Mouse (Mus musculus) stomach, embryonic 14.5 days (tissue): ENCODE measurements around the gene Ccdc177. TPM values are rescaled to one million over a fixed set of nuclear protein-coding genes. Genes with fewer than 3 reads are reported as not detected.

Experiments used
- ATAC-seq: fragments of 200-750 bp; cut with Nextera tagmentation; 2 replicates; pipeline ENCODE4 v1.8.0; 2017; ENCODE audit warnings: low read depth, moderate TSS enrichment; ENCODE audit not compliant: insufficient number of reproducible peaks, insufficient read depth, low FRiP score
- H3K27ac ChIP-seq: fragments of 300-500 bp; sonication (generic); 2 replicates; pipeline ENCODE4 v1.5.1; 2014; ENCODE audit warnings: mild to moderate bottlenecking, low read length, moderate library complexity, mixed read lengths
- H3K27me3 ChIP-seq: fragments of 300-500 bp; sonication (generic); 2 replicates; pipeline ENCODE4 v1.6.1; 2014; ENCODE audit warnings: low read length, control low read depth, mixed read lengths; ENCODE audit not compliant: control insufficient read depth, insufficient read depth
- H3K36me3 ChIP-seq: fragments of 300-500 bp; sonication (generic); 2 replicates; pipeline ENCODE4 v1.6.1; 2014; ENCODE audit warnings: mild to moderate bottlenecking, control low read depth, low read length, moderate library complexity, mixed read lengths; ENCODE audit not compliant: control insufficient read depth, insufficient read depth
- H3K4me1 ChIP-seq: fragments of 300-500 bp; sonication (generic); 2 replicates; pipeline ENCODE4 v1.6.1; 2014; ENCODE audit warnings: low read length, control low read depth, mixed read lengths; ENCODE audit not compliant: control insufficient read depth, insufficient read depth
- H3K4me2 ChIP-seq: fragments of 300-500 bp; sonication (generic); replicated peaks from 2 replicates; pipeline ENCODE4 v1.6.1; 2014; ENCODE audit warnings: low read depth, low read length, control low read depth
- H3K4me3 ChIP-seq: fragments of 300-500 bp; sonication (generic); 2 replicates; pipeline ENCODE4 v1.5.1; 2014; ENCODE audit warnings: low read depth, low read length, control low read depth
- H3K9ac ChIP-seq: fragments of 300-500 bp; sonication (generic); replicated peaks from 2 replicates; pipeline ENCODE4 v1.6.1; 2014; ENCODE audit warnings: low read depth, mild to moderate bottlenecking, control low read depth, low read length, moderate library complexity, mixed read lengths
- H3K9me3 ChIP-seq: fragments of 300-500 bp; sonication (generic); 2 replicates; pipeline ENCODE4 v1.6.1; 2016; ENCODE audit warnings: low read depth, low read length, control low read depth; ENCODE audit not compliant: control insufficient read depth
- WGBS: fragments of 180-500 bp; shearing (Covaris S2); extraction: QIAGEN DNeasy Blood & Tissue Kit; methylation state at CpG from one replicate; pipeline ENCODE4 v1.1.7; 2014; 5-methylcytosine and 5-hydroxymethylcytosine counted together
- polyA plus RNA-seq: library from polyadenylated mRNA; unstranded; fragments of >200 nt; fragmentation: Nextera tagmentation; extraction: Ambion mirVana; gene quantifications from 2 replicates; pipeline ENCODE4 v1.2.1, GENCODE M21; 2014

Ccdc177 gene
- polyA plus RNA-seq, result 0.25 and 0.26 TPM in 2 replicates

- Histone ChIP-seq H3K27me3 (peaks cover 34% of the 10 kb centered on the region), H3K9ac (no peak within 1 kb of the TSS), H3K27ac (no peak within 1 kb of the TSS), H3K4me1 (peaks cover 22% of the 10 kb centered on the region), H3K4me2 (peak within 1 kb of the TSS; percentile 72), H3K4me3 (peak within 1 kb of the TSS; percentile 50), H3K36me3 (no peaks in the 10 kb centered on the region), H3K9me3 (no peaks in the 10 kb centered on the region)
- ATAC-seq, result no peak
- WGBS, result 1% methylated on average over 24 of the region's 24 CpGs
Measured at GRCm38 (mm10) chr12:80760396-80760801, at the start of gene Ccdc177. Gene Ccdc177 (minus strand): TSS chr12:80760687.

- Histone ChIP-seq H3K4me3 (no peak overlapping the region), H3K27ac (no peak overlapping the region), H3K9ac (no peak overlapping the region), H3K27me3 (no peaks in the 10 kb centered on the region), H3K4me2 (no peak overlapping the region), H3K36me3 (no peaks in the 10 kb centered on the region), H3K9me3 (no peaks in the 10 kb centered on the region), H3K4me1 (peaks cover 18% of the 10 kb centered on the region; the same call in 1 of the 2 replicates)
- 73% methylated on average over 2 of the region's 2 CpGs for WGBS
- ATAC-seq, result no peak
Measured at GRCm38 (mm10) chr12:80810005-80810404, 49.5 kb upstream of the Ccdc177 start.

DNA sequence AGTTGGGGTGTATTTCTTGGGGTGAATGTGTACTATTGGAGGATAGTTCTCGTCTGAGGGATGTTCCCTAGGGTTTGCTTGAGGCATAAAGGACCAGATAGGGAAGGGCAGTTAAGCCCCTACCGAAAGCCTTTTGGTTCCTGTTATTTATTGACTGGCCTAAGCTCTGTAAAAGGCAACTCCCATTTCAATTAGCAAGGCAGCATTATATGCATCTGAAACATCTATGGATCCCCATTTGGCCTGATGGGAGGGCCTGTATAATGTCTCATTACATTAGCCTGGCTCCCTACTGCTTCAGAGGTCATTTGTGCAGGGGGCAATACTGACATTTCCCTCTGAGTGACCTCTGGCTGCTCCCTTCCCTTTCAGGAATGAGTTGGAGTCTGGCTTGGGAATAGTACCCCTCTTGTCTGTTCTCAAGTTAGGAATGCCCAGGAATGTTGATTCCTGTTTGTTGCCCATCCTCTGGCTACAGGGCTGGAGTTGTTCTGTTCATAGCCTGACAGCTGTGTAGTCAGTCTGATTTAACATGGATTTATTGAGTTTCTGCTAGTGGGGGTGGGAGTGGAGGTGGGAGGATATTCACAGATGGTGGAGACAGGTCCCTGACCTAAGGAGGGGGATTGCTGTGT, 47.1 kb upstream of the Ccdc177 start:
- WGBS, result 42% methylated on average over 2 of the region's 2 CpGs
- Histone ChIP-seq H3K9ac (no peak overlapping the region), H3K27me3 (no peaks in the 10 kb centered on the region), H3K4me1 (peaks cover 27% of the 10 kb centered on the region; the same call in 1 of the 2 replicates), H3K36me3 (no peaks in the 10 kb centered on the region), H3K4me2 (no peak overlapping the region), H3K27ac (no peak overlapping the region), H3K9me3 (no peaks in the 10 kb centered on the region), H3K4me3 (no peak overlapping the region)
- peak; percentile 67; the same call in 1 of the 2 replicates for ATAC-seq

DNA sequence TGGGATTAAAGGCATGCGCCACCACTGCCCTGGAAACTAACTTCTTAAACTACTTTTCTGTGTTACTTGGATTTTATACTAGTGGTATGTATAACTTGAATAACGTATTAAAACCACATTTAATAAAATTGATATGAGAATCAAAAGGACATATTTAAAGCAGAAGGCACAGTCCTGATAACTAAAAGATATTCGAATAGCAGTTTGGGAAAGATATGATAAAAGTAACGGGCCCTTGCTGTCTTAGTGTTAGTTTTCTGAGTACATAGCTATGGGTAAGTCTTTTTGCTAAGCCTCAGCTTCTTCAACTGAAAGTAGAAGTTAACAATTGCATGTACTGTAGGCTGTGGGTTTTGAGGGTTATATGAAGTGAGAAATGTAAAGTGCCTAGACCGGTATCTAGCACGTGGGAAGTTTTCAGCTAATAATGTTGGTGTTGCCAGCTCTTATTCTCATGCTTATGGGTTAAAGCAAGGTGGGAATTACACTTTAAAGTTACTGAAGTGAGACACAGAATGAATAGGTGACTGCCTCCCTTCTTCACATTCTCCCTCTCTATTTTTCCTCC, 44.5 kb upstream of the Ccdc177 start:
- Histone ChIP-seq H3K27me3 (no peaks in the 10 kb centered on the region), H3K36me3 (no peaks in the 10 kb centered on the region), H3K4me2 (no peak overlapping the region), H3K4me1 (peaks cover 20% of the 10 kb centered on the region; the same call in 1 of the 2 replicates), H3K4me3 (no peak overlapping the region), H3K9ac (no peak overlapping the region), H3K9me3 (no peaks in the 10 kb centered on the region), H3K27ac (no peak overlapping the region)
- WGBS, result 94% methylated on average over 6 of the region's 6 CpGs
- no peak for ATAC-seq

DNA sequence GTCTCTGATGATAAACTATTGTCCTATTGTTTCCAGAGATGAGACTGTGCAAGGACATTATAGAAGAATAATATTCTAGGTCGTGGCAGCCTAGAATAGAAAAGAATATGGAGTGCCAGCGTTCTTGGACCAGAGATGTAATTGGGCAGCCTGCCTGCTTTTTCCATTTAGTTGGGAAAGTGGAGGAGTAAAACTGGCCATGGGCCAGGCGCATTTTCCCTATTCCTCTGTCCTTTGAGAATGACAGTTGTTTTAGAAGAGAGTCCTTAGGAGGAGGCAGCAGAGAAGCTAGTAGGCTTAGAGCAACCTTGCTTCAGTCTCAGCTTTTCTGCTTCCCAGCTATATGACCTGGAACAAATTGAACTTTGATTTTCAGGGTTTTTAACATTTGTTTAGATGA, 43.4 kb upstream of the Ccdc177 start:
- Histone ChIP-seq H3K27ac (no peak overlapping the region), H3K4me2 (no peak overlapping the region), H3K4me1 (peaks cover 20% of the 10 kb centered on the region; the same call in 1 of the 2 replicates), H3K27me3 (no peaks in the 10 kb centered on the region), H3K9me3 (no peaks in the 10 kb centered on the region), H3K9ac (no peak overlapping the region), H3K36me3 (no peaks in the 10 kb centered on the region), H3K4me3 (no peak overlapping the region)
- ATAC-seq, result no peak
- WGBS, result 51% methylated on average over 3 of the region's 3 CpGs

DNA sequence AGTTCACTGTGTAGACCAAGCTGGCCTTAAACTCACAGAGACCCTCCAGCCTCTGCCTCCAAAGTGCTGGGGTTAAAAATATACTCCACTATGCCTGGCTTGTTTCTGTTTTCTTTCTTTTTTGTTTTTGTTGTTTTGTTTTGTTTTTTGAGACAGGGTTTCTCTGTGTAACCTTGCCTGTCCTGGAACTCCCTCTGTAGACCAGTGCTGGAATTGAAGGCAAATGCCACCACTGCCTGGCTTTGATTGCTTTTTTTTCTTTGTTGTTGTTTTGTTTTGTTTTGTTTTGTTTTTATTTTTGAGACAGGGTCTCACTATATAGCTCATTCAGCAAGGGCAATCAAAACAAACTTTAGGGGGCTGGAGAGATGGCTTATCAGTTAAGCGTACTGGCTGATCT, 41.0 kb upstream of the Ccdc177 start:
- Histone ChIP-seq H3K36me3 (no peaks in the 10 kb centered on the region), H3K4me1 (peaks cover 10% of the 10 kb centered on the region; the same call in 1 of the 2 replicates), H3K9ac (no peak overlapping the region), H3K9me3 (no peaks in the 10 kb centered on the region), H3K4me3 (no peak overlapping the region), H3K27ac (no peak overlapping the region), H3K4me2 (no peak overlapping the region), H3K27me3 (no peaks in the 10 kb centered on the region)
- 91% methylated on average over 1 of the region's 1 CpGs for WGBS
- no peak for ATAC-seq

DNA sequence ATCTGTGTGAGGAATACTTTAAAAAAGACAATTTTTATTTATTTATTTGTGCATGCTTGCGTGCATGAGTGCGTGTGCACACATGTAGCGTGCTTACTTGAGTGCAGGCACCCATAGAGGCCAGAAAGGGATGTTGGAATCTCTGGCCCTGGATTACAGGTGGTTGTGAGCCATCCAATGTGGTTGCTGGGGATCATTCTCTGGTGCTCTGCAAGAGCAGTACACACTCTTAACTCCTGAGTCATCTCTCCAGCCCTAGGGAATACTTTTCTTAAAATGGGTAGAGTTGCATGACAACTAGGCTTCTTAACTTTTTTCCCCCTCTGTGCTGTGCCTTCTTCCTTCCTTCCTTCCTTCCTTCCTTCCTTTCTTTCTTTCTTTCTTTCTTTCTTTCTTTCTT, 39.7 kb upstream of the Ccdc177 start:
- H3K9ac ChIP-seq, result no peak overlapping the region

GRCm38 (mm10) chr12:80798271-80798670, 37.8 kb upstream of the Ccdc177 start:
- no peak overlapping the region for H3K27ac ChIP-seq
- H3K4me1 ChIP-seq, result peaks cover 4% of the 10 kb centered on the region; the same call in 1 of the 2 replicates
- ATAC-seq, result no peak
- H3K4me3 ChIP-seq, result no peak overlapping the region
- no peaks in the 10 kb centered on the region for H3K36me3 ChIP-seq
- H3K4me2 ChIP-seq, result no peak overlapping the region
- no peak overlapping the region for H3K9ac ChIP-seq
- no peaks in the 10 kb centered on the region for H3K9me3 ChIP-seq
- no peaks in the 10 kb centered on the region for H3K27me3 ChIP-seq

More for the DNA sequence above, 39.7 kb upstream of the Ccdc177 start:
- H3K27ac ChIP-seq, result no peak overlapping the region
- H3K4me1 ChIP-seq, result peaks cover 10% of the 10 kb centered on the region; the same call in 1 of the 2 replicates
- H3K4me2 ChIP-seq, result no peak overlapping the region
- no peak overlapping the region for H3K4me3 ChIP-seq
- no peaks in the 10 kb centered on the region for H3K27me3 ChIP-seq
- no peaks in the 10 kb centered on the region for H3K36me3 ChIP-seq
- 97% methylated on average over 3 of the region's 3 CpGs for WGBS
- no peak for ATAC-seq
- H3K9me3 ChIP-seq, result no peaks in the 10 kb centered on the region
